Mouse (Mus musculus) liver, embryonic 15.5 days (tissue): ENCODE data around the gene Ccdc65. TPM values are rescaled to one million over a fixed set of nuclear protein-coding genes. Genes with fewer than 3 reads are reported as not detected.

Experiments
- ATAC-seq: fragments of 200-750 bp; cut with Nextera tagmentation; 2 replicates; pipeline ENCODE4 v1.8.0; 2017; ENCODE audit warnings: moderate number of reproducible peaks, mild to moderate bottlenecking, moderate library complexity; ENCODE audit not compliant: insufficient read depth
- H3K27ac ChIP-seq: fragments of 300-500 bp; sonication (generic); replicated peaks from 2 replicates; pipeline ENCODE4 v1.5.1; 2015; ENCODE audit warnings: mild to moderate bottlenecking, inconsistent platforms
- H3K27me3 ChIP-seq: fragments of 300-500 bp; sonication (generic); 2 replicates; pipeline ENCODE4 v1.6.1; 2015; ENCODE audit warnings: mild to moderate bottlenecking, inconsistent platforms
- H3K36me3 ChIP-seq: fragments of 300-500 bp; sonication (generic); replicated peaks from 2 replicates; pipeline ENCODE4 v1.6.1; 2015; ENCODE audit warnings: moderate library complexity, mild to moderate bottlenecking, inconsistent platforms
- H3K4me1 ChIP-seq: fragments of 300-500 bp; sonication (generic); replicated peaks from 2 replicates; pipeline ENCODE4 v1.6.1; 2015; ENCODE audit warnings: inconsistent platforms
- H3K4me2 ChIP-seq: fragments of 300-500 bp; sonication (generic); 2 replicates; pipeline ENCODE4 v1.6.1; 2015; ENCODE audit warnings: moderate library complexity, mild to moderate bottlenecking, inconsistent platforms
- H3K4me3 ChIP-seq: fragments of 300-500 bp; sonication (generic); replicated peaks from 2 replicates; pipeline ENCODE4 v1.5.1; 2015; ENCODE audit warnings: mild to moderate bottlenecking, inconsistent platforms
- H3K9ac ChIP-seq: fragments of 300-500 bp; sonication (generic); 2 replicates; pipeline ENCODE4 v1.6.1; 2015; ENCODE audit warnings: moderate library complexity, mild to moderate bottlenecking, inconsistent platforms
- H3K9me3 ChIP-seq: fragments of 300-500 bp; sonication (generic); replicated peaks from 2 replicates; pipeline ENCODE4 v1.6.1; 2016; ENCODE audit warnings: inconsistent platforms
- WGBS: fragments of 180-500 bp; shearing (Covaris S2); methylation state at CpG from one replicate; pipeline ENCODE4 v1.1.7; 2015; ENCODE audit warnings: mixed read lengths; ENCODE audit not compliant: insufficient replicate concordance; 5-methylcytosine and 5-hydroxymethylcytosine counted together
- polyA plus RNA-seq: library from polyadenylated mRNA; unstranded; fragments of >200 nt; fragmentation: Nextera tagmentation; extraction: Ambion mirVana; gene quantifications from 2 replicates; pipeline ENCODE4 v1.2.1, GENCODE M21; 2015

The Ccdc65 gene
- polyA plus RNA-seq, 1 experiment from 2014 or later, result not detected

- Histone ChIP-seq H3K27me3 (peaks cover 57% of the 10 kb centered on the region), H3K9me3 (no peaks in the 10 kb centered on the region), H3K4me2 (peak within 1 kb of the TSS; percentile 83), H3K36me3 (no peaks in the 10 kb centered on the region), H3K4me3 (peak within 1 kb of the TSS; percentile 60), H3K4me1 (peaks cover 44% of the 10 kb centered on the region), H3K27ac (peak within 1 kb of the TSS; percentile 61; the same call in 1 of the 2 replicates), H3K9ac (peak within 1 kb of the TSS; percentile 54)
- peak; percentile 62 for ATAC-seq
- under 1% methylated on average over 39 of the region's 39 CpGs for WGBS
Measured at GRCm38 (mm10) chr15:98727443-98728321, 19.7 kb downstream of the Ccdc65 start, which contains the start of gene Fkbp11. Gene Fkbp11 (minus strand): TSS chr15:98728198.

- Histone ChIP-seq H3K4me1 (peaks cover 49% of the 10 kb centered on the region), H3K4me2 (peak overlapping the region; percentile 83), H3K9me3 (no peaks in the 10 kb centered on the region), H3K27ac (no peak overlapping the region), H3K4me3 (peak overlapping the region; percentile 60; the same call in 1 of the 2 replicates), H3K27me3 (peaks cover 53% of the 10 kb centered on the region), H3K36me3 (no peaks in the 10 kb centered on the region), H3K9ac (no peak overlapping the region)
- no peak for ATAC-seq
- 15% methylated on average over 9 of the region's 9 CpGs for WGBS
Measured at GRCm38 (mm10) chr15:98728366-98728765, 20.4 kb downstream of the Ccdc65 start.

GRCm38 (mm10) chr15:98729791-98730545 is 22.0 kb downstream of the Ccdc65 start:
- Histone ChIP-seq H3K9me3 (no peaks in the 10 kb centered on the region), H3K27me3 (peaks cover 38% of the 10 kb centered on the region), H3K4me3 (no peak overlapping the region), H3K36me3 (no peaks in the 10 kb centered on the region), H3K4me2 (no peak overlapping the region), H3K4me1 (peaks cover 53% of the 10 kb centered on the region), H3K27ac (no peak overlapping the region), H3K9ac (no peak overlapping the region)
- no peak for ATAC-seq
- WGBS, result 37% methylated on average over 7 of the region's 7 CpGs

- peaks cover 53% of the 10 kb centered on the region for H3K4me1 ChIP-seq
- WGBS, result 52% methylated on average over 6 of the region's 6 CpGs
- peaks cover 37% of the 10 kb centered on the region for H3K27me3 ChIP-seq
- ATAC-seq, result no peak
- H3K9me3 ChIP-seq, result no peaks in the 10 kb centered on the region
- H3K9ac ChIP-seq, result no peak overlapping the region
- no peak overlapping the region for H3K27ac ChIP-seq
- H3K36me3 ChIP-seq, result no peaks in the 10 kb centered on the region; the same call in 1 of the 2 replicates
- H3K4me3 ChIP-seq, result no peak overlapping the region
- H3K4me2 ChIP-seq, result no peak overlapping the region
Measured at GRCm38 (mm10) chr15:98730790-98731189, 22.8 kb downstream of the Ccdc65 start.

GRCm38 (mm10) chr15:98732006-98732531 is 24.1 kb downstream of the Ccdc65 start:
- Histone ChIP-seq H3K9ac (no peak overlapping the region), H3K9me3 (no peaks in the 10 kb centered on the region), H3K4me2 (no peak overlapping the region), H3K36me3 (no peaks in the 10 kb centered on the region; the same call in 1 of the 2 replicates), H3K4me1 (peaks cover 50% of the 10 kb centered on the region), H3K27ac (peak overlapping the region; percentile 51; the same call in 1 of the 2 replicates), H3K4me3 (no peak overlapping the region), H3K27me3 (peaks cover 27% of the 10 kb centered on the region)
- ATAC-seq, result peak; percentile 24; the same call in 1 of the 2 replicates
- WGBS, result 43% methylated on average over 8 of the region's 8 CpGs

GRCm38 (mm10) chr15:98733370-98733769 is 25.4 kb downstream of the Ccdc65 start:
- no peak overlapping the region; the same call in 1 of the 2 replicates for H3K4me2 ChIP-seq
- H3K27ac ChIP-seq, result peak overlapping the region; percentile 51
- no peak overlapping the region for H3K9ac ChIP-seq
- peaks cover 41% of the 10 kb centered on the region for H3K4me1 ChIP-seq
- 12% methylated on average over 6 of the region's 6 CpGs for WGBS
- peak; percentile 68 for ATAC-seq
- H3K27me3 ChIP-seq, result peaks cover 19% of the 10 kb centered on the region
- no peaks in the 10 kb centered on the region; the same call in 1 of the 2 replicates for H3K36me3 ChIP-seq
- no peak overlapping the region for H3K4me3 ChIP-seq
- no peaks in the 10 kb centered on the region for H3K9me3 ChIP-seq

GRCm38 (mm10) chr15:98733976-98734566 is 26.1 kb downstream of the Ccdc65 start:
- peaks cover 12% of the 10 kb centered on the region for H3K27me3 ChIP-seq
- peak overlapping the region; percentile 51 for H3K27ac ChIP-seq
- H3K4me1 ChIP-seq, result peaks cover 42% of the 10 kb centered on the region
- WGBS, result 61% methylated on average over 5 of the region's 5 CpGs
- no peak overlapping the region for H3K4me3 ChIP-seq
- H3K4me2 ChIP-seq, result no peak overlapping the region
- ATAC-seq, result 0 out of 2 replicates have a peak, but pooled peaks have one; percentile 7
- H3K36me3 ChIP-seq, result peaks cover under 1% of the 10 kb centered on the region; the same call in 1 of the 2 replicates
- H3K9ac ChIP-seq, result no peak overlapping the region
- no peaks in the 10 kb centered on the region for H3K9me3 ChIP-seq

DNA sequence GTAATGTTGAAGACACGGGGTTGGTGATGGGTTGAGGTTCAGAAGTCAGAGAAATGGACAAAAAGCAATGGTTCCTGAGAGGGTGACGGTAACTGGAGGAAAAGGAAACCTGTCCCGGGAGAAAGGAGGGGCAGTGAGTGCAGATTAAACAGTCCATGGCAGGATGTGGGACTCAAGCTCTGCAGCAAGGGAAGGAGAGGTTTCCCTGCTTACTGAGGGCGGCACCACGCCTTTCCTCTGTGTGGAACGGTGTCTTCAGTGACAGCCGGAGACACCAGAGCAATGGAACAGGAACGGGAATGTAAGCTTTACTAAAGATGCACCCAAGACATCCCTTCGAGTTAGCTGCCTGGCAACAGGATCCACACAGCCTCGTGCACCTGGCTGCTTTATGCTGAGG is 28.5 kb downstream of the Ccdc65 start:
- H3K9me3 ChIP-seq, result no peaks in the 10 kb centered on the region
- no peak overlapping the region for H3K4me2 ChIP-seq
- no peak overlapping the region for H3K9ac ChIP-seq
- H3K4me3 ChIP-seq, result no peak overlapping the region
- H3K27me3 ChIP-seq, result no peaks in the 10 kb centered on the region
- ATAC-seq, result no peak
- H3K36me3 ChIP-seq, result peaks cover 22% of the 10 kb centered on the region
- H3K4me1 ChIP-seq, result peaks cover 42% of the 10 kb centered on the region
- 70% methylated on average over 10 of the region's 10 CpGs for WGBS
- H3K27ac ChIP-seq, result no peak overlapping the region

DNA sequence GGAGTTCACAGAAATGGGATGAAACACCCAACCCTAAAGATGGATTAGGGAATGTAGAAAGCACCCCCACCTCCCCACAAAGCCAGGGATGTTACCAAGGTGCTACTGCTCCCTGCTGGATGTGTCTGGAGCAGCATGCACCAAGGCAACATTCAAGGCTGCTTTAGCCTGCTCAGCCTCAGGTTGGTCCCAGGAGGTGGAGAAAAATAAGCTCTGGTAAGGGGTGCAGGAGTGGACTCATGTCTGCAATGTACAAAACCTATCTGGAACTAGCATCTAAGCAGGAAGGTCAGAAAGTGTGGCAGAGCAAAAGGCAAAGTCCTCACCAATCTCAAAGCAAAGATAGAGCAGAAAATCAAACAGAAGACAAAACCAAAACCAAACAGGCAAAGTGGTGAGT is 29.9 kb downstream of the Ccdc65 start:
- Histone ChIP-seq H3K36me3 (peaks cover 23% of the 10 kb centered on the region), H3K9ac (no peak overlapping the region), H3K4me1 (peaks cover 31% of the 10 kb centered on the region), H3K4me2 (no peak overlapping the region), H3K27ac (0 out of 2 replicates have a peak overlapping the region, but pooled peaks have one; percentile 34), H3K4me3 (no peak overlapping the region), H3K9me3 (no peaks in the 10 kb centered on the region), H3K27me3 (no peaks in the 10 kb centered on the region)
- ATAC-seq, result no peak

- 62% methylated on average over 4 of the region's 4 CpGs for WGBS
- Histone ChIP-seq H3K27ac (peak overlapping the region; percentile 34), H3K36me3 (peaks cover 23% of the 10 kb centered on the region), H3K9ac (no peak overlapping the region), H3K4me2 (no peak overlapping the region), H3K9me3 (no peaks in the 10 kb centered on the region), H3K27me3 (no peaks in the 10 kb centered on the region), H3K4me1 (peaks cover 22% of the 10 kb centered on the region), H3K4me3 (no peak overlapping the region)
- ATAC-seq, result 0 out of 2 replicates have a peak, but pooled peaks have one; percentile 22
Measured at GRCm38 (mm10) chr15:98738796-98739195, 30.8 kb downstream of the Ccdc65 start.
